Mouse (Mus musculus) midbrain, embryonic 16.5 days (tissue): ENCODE results near the gene Abl2. TPM values are rescaled to one million over a fixed set of nuclear protein-coding genes. Genes with fewer than 3 reads are reported as not detected.
"Not testable (repeated sequence)": the region's sequence is repeated elsewhere in the genome, so short reads cannot be mapped to it uniquely, and the experiment has no call there.

Source experiments
- ATAC-seq: fragments of 200-750 bp; cut with Nextera tagmentation; 2 replicates; pipeline ENCODE4 v1.8.0; 2017; ENCODE audit warnings: moderate TSS enrichment
- H3K27ac ChIP-seq: fragments of 300-500 bp; sonication (generic); 2 replicates; pipeline ENCODE4 v1.5.1; 2014; ENCODE audit warnings: mild to moderate bottlenecking, low read length, mixed read lengths
- H3K27me3 ChIP-seq: fragments of 300-500 bp; sonication (generic); 2 replicates; pipeline ENCODE4 v1.6.1; 2014; ENCODE audit warnings: low read depth, low read length, mixed read lengths; ENCODE audit not compliant: control insufficient read depth, insufficient read depth
- H3K36me3 ChIP-seq: fragments of 300-500 bp; sonication (generic); 2 replicates; pipeline ENCODE4 v1.6.1; 2014; ENCODE audit warnings: mild to moderate bottlenecking, low read length, moderate library complexity, mixed read lengths; ENCODE audit not compliant: control insufficient read depth, insufficient read depth
- H3K4me1 ChIP-seq: fragments of 300-500 bp; sonication (generic); 2 replicates; pipeline ENCODE4 v1.6.1; 2014; ENCODE audit warnings: mild to moderate bottlenecking, low read length, mixed read lengths; ENCODE audit not compliant: control insufficient read depth, insufficient read depth
- H3K4me2 ChIP-seq: fragments of 300-500 bp; sonication (generic); 2 replicates; pipeline ENCODE4 v1.6.1; 2014; ENCODE audit warnings: mild to moderate bottlenecking, low read length, mixed read lengths
- H3K4me3 ChIP-seq: fragments of 300-500 bp; sonication (generic); 2 replicates; pipeline ENCODE4 v1.5.1; 2014; ENCODE audit warnings: low read depth, mild to moderate bottlenecking, low read length, moderate library complexity, mixed read lengths
- H3K9ac ChIP-seq: fragments of 300-500 bp; sonication (generic); 2 replicates; pipeline ENCODE4 v1.6.1; 2014; ENCODE audit warnings: low read depth, low read length, mixed read lengths
- H3K9me3 ChIP-seq: fragments of 300-500 bp; sonication (generic); replicated peaks from 2 replicates; pipeline ENCODE4 v1.6.1; 2014; ENCODE audit warnings: mild to moderate bottlenecking, low read length, mixed read lengths; ENCODE audit not compliant: control insufficient read depth, poor library complexity, severe bottlenecking
- WGBS: fragments of 180-500 bp; shearing (Covaris S2); extraction: QIAGEN DNeasy Blood & Tissue Kit; methylation state at CpG from one replicate; pipeline ENCODE4 v1.1.7; 2014; 5-methylcytosine and 5-hydroxymethylcytosine counted together
- polyA plus RNA-seq: library from polyadenylated mRNA; unstranded; fragments of >200 nt; fragmentation: Nextera tagmentation; extraction: Ambion mirVana; gene quantifications from 2 replicates; pipeline ENCODE4 v1.2.1, GENCODE M21; 2015

Gene Abl2
- 6.7 and 7.0 TPM in 2 replicates for polyA plus RNA-seq

- Histone ChIP-seq H3K4me2 (peak within 1 kb of the TSS; percentile 75), H3K4me3 (peak within 1 kb of the TSS; percentile 86), H3K27ac (peak within 1 kb of the TSS; percentile 97), H3K27me3 (no peaks in the 10 kb centered on the region), H3K9ac (peak within 1 kb of the TSS; percentile 93), H3K36me3 (no peaks in the 10 kb centered on the region), H3K4me1 (peaks cover 17% of the 10 kb centered on the region), H3K9me3 (no peaks in the 10 kb centered on the region)
- peak; percentile 97 for ATAC-seq
- WGBS = 7% methylated on average over 57 of the region's 60 CpGs
Observed at GRCm38 (mm10) chr1:156558024-156558930, at the start of gene Abl2. Abl2 (plus strand) TSS chr1:156558786.

GRCm38 (mm10) chr1:156520136-156520780 is 38.3 kb upstream of the Abl2 start:
- ATAC-seq = no peak
- WGBS = 89% methylated on average over 3 of the region's 3 CpGs
- Histone ChIP-seq H3K9ac (no peak overlapping the region), H3K4me1 (no peaks in the 10 kb centered on the region), H3K4me2 (no peak overlapping the region), H3K36me3 (no peaks in the 10 kb centered on the region), H3K9me3 (no peaks in the 10 kb centered on the region), H3K27me3 (no peaks in the 10 kb centered on the region), H3K27ac (no peak overlapping the region), H3K4me3 (no peak overlapping the region)

GRCm38 (mm10) chr1:156521796-156522517 is 36.6 kb upstream of the Abl2 start:
- Histone ChIP-seq H3K36me3 (no peaks in the 10 kb centered on the region), H3K9me3 (no peaks in the 10 kb centered on the region), H3K27me3 (no peaks in the 10 kb centered on the region), H3K4me1 (no peaks in the 10 kb centered on the region), H3K4me3 (no peak overlapping the region), H3K9ac (no peak overlapping the region), H3K4me2 (0 out of 2 replicates have a peak overlapping the region, but pooled peaks have one; percentile 8), H3K27ac (no peak overlapping the region)
- 37% methylated on average over 15 of the region's 15 CpGs for WGBS
- ATAC-seq = no peak

- not testable (repeated sequence) for H3K9me3 ChIP-seq, H3K36me3 ChIP-seq, H3K27ac ChIP-seq, ATAC-seq, H3K27me3 ChIP-seq, H3K9ac ChIP-seq, H3K4me3 ChIP-seq, H3K4me2 ChIP-seq, H3K4me1 ChIP-seq
- 93% methylated on average over 18 of the region's 22 CpGs for WGBS
Observed at GRCm38 (mm10) chr1:156523842-156524241, 34.7 kb upstream of the Abl2 start, which contains the start of gene Gm10031. Gm10031 (plus strand) TSS chr1:156524012.

GRCm38 (mm10) chr1:156532476-156533175 is 26.0 kb upstream of the Abl2 start:
- H3K4me2 ChIP-seq, H3K4me3 ChIP-seq, H3K4me1 ChIP-seq, H3K27me3 ChIP-seq, H3K9me3 ChIP-seq, ATAC-seq, H3K9ac ChIP-seq, H3K27ac ChIP-seq, H3K36me3 ChIP-seq: not testable (repeated sequence)
- WGBS = 89% methylated on average over 16 of the region's 16 CpGs

DNA sequence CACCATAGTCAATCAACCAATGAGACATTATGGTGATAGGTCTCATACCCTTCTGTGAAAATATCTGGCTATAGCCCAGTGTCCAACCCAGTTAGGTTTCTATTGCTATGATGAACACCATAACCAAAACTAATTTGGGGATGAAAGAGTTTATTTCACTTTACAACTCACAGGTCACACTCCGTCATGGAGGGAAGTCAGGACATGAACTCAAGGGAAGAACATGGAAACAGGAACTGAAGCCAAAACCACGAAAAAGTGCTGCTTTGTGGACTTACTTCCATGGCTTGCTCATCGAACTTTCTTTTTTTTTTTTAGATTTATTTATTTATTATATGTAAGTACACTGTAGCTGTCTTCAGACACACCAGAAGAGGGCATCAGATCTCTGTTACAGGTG is 25.1 kb upstream of the Abl2 start:
- H3K36me3 ChIP-seq = no peaks in the 10 kb centered on the region
- no peaks in the 10 kb centered on the region for H3K4me1 ChIP-seq
- no peak for ATAC-seq
- no peak overlapping the region for H3K27ac ChIP-seq
- 90% methylated on average over 3 of the region's 3 CpGs for WGBS
- no peaks in the 10 kb centered on the region for H3K9me3 ChIP-seq
- no peak overlapping the region for H3K9ac ChIP-seq
- no peak overlapping the region for H3K4me2 ChIP-seq
- H3K4me3 ChIP-seq = no peak overlapping the region
- H3K27me3 ChIP-seq = no peaks in the 10 kb centered on the region

DNA sequence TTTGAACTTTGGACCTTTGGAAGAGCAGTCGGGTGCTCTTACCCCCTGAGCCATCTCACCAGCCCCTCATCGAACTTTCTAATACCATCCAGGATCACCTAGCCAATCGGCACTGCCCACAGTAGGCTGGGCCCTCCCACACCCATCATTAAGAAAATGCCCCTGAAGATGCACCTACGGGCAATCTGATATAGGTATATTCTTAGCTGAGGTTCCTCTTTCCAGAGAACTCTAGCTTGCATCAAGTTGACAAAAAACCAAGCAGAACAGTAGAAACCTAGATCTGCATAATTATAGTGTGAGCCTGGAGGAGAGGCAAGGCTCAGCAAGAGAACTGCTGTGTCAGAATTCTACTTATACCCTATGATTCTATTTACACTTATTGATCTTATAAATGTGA is 24.7 kb upstream of the Abl2 start:
- Histone ChIP-seq H3K27me3 (no peaks in the 10 kb centered on the region), H3K27ac (no peak overlapping the region), H3K4me1 (no peaks in the 10 kb centered on the region), H3K9ac (no peak overlapping the region), H3K9me3 (no peaks in the 10 kb centered on the region), H3K4me2 (no peak overlapping the region), H3K36me3 (no peaks in the 10 kb centered on the region), H3K4me3 (no peak overlapping the region)
- 88% methylated on average over 4 of the region's 4 CpGs for WGBS
- ATAC-seq = no peak

GRCm38 (mm10) chr1:156537031-156537430 is 21.6 kb upstream of the Abl2 start:
- Histone ChIP-seq H3K27me3 (no peaks in the 10 kb centered on the region), H3K36me3 (no peaks in the 10 kb centered on the region), H3K9me3 (no peaks in the 10 kb centered on the region), H3K4me3 (no peak overlapping the region), H3K9ac (no peak overlapping the region), H3K4me1 (no peaks in the 10 kb centered on the region), H3K4me2 (no peak overlapping the region), H3K27ac (no peak overlapping the region)
- WGBS = 66% methylated on average over 2 of the region's 2 CpGs
- no peak for ATAC-seq
